Mouse (Mus musculus) E14TG2a.4 (cell line): ENCODE measurements around the gene Tmem121b.

Source experiments
- CTCF ChIP-seq: conservative IDR thresholded peaks from 2 replicates; pipeline ENCODE4 v1.5.1; 2014; ENCODE audit warnings: low read length
- NANOG ChIP-seq: IDR thresholded peaks from 2 replicates; pipeline ENCODE4 v1.6.1; 2014; ENCODE audit warnings: borderline replicate concordance, low read length, mixed read lengths

DNA sequence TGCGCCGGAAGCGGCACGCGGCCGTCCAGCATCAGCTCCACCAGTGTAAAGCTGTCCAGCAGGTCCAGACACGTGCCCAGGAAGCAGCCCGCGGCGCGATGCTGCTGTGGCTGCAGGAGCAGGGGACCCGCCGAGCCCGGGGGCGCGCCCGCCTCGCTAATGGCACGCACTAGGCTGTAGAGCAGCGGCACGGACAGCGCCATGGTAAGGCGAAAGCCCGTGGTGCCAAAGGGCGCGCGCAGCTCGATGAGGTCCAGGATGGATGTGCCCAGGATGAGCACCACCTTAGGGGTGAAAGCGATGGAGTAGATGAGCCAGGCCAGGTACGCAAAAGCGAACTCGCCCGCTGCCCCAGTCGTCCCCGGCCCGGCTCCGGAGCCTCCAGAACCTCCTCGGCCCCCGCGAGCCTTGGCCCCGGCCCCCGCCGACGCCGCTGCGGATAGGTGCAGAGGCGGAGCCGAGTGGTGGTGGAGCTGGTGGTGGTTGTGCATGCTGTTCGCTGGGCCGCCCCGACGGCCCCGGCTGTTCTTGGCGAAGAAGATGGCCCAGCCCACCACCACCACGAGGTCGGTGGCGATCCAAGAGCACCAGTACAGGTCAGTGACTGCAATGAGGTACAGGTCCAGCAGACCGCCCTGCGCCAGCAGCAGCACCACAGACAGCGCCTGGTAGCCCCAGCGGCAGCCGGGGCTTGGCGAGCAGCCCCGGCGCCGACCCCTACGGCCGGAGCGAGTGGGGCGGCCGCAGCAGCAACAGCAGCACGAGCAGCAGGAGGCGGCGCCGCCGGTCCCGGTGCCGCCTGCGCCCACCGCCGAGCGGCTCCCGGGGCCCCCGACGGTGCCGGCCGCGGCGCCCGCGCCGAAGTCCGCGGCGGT is 871 bp downstream of the Tmem121b start:
- TF ChIP-seq CTCF (no peak), NANOG (no peak)
